Mouse (Mus musculus): ENCODE results near the gene Ttll7. TPM values are rescaled to one million over a fixed set of nuclear protein-coding genes. Genes with fewer than 3 reads are reported as not detected.

Ttll7 gene
- polyA plus RNA-seq, 1 experiment from 2014 or later: not detected

DNA sequence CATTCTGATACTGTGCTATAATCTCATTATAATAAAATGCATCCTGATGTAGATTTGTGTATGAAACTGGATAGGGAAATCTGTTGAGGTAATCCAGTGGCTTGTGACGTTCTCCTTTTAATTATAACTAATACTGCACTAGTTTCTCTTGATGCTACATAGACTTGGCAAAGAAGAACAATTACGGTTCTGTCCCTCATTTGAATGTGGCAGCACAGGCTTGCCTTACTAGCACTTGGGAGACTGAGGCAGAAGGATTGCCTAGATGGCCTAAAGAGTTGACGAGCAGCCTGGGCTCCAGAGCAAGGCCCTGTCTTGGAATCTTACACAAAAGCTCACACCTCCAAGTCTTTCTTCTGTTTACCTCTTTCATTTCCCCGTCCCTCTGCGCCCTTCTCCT lies 80.3 kb downstream of the Ttll7 start:
- H3K79me2 ChIP-seq (ENCODE audit: inconsistent target): no peaks in the 10 kb centered on the region
- H3K36me3 ChIP-seq (ENCODE audit: inconsistent target): no peaks in the 10 kb centered on the region
- no peak overlapping the region for H3K4me3 ChIP-seq (ENCODE audit: inconsistent target)
- no peak overlapping the region for H3K27ac ChIP-seq
- 91% methylated on average over 5 of the region's 5 CpGs for WGBS (ENCODE audit: missing documents)

DNA sequence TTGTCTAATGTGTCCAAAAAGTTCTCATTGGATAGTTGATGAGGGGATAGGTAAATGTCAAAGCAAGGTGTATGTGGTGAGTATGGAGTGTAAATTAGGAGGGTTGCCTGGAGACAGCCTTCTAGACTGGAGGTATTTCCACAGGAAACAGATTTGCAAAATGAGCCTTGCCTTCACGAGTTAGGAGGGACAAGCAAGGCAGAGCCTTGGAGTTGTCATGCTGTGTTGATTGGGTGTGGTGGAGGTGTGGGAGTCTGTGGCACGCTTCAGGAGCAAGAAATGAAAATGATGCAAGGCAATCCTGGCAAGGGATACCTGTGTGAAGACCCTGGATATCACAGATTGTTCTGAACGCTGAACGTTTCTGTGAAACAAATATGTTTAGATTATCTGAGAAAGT lies 84.7 kb downstream of the Ttll7 start:
- Histone ChIP-seq H3K36me3 (ENCODE audit: inconsistent target) (no peaks in the 10 kb centered on the region), H3K79me2 (ENCODE audit: inconsistent target) (no peaks in the 10 kb centered on the region), H3K27ac (no peak overlapping the region), H3K4me3 (ENCODE audit: inconsistent target) (no peak overlapping the region)
- WGBS (ENCODE audit: missing documents): 67% methylated on average over 4 of the region's 4 CpGs

DNA sequence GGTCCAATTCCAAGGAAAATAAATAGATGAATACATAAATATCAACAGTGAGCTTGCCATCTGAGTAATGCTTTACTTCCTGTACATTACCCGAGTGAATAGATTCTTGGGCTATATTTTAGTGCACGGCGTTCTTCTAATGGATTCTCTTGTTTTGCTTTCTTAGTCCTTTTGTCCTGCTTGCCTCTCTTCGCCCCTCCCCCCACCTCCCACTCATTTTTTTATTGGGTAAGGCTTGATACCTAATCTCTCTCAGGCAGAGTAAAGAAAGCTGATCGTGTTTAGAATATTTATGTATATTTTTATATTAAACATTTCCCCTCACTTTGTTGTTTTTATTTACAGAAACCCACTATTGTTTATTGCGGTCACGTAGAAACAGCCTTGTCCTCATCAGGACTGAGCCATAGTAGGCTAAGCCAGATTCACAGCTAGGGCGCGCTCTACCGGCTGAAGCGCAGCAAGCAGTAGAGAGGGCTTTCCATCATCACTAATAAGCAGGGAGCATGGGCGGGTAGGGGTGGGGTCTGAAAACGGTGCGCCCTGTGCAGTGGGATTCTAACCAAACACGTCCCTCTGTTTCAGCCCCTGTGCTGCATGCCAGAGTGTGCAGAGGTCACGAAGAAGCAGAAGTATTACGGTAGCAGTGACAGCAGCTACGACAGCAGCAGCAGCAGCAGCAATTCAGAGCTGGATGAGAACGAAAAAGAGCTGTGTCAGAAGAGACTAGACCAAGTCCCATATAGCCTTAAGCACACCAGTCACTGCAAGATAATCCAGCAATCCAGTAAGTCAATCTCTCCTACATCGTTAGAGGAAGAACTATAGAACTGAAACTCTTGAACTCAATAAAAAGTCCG lies 87.5 kb downstream of the Ttll7 start:
- WGBS (ENCODE audit: missing documents): 39% methylated on average over 21 of the region's 21 CpGs
- Histone ChIP-seq H3K79me2 (ENCODE audit: inconsistent target) (no peaks in the 10 kb centered on the region), H3K36me3 (ENCODE audit: inconsistent target) (no peaks in the 10 kb centered on the region), H3K27ac (no peak overlapping the region), H3K4me3 (ENCODE audit: inconsistent target) (no peak overlapping the region)

GRCm38 (mm10) chr3:146943101-146943500 lies 90.9 kb downstream of the Ttll7 start:
- Histone ChIP-seq H3K79me2 (ENCODE audit: inconsistent target) (no peaks in the 10 kb centered on the region), H3K4me3 (ENCODE audit: inconsistent target) (no peak overlapping the region), H3K36me3 (ENCODE audit: inconsistent target) (no peaks in the 10 kb centered on the region), H3K27ac (no peak overlapping the region)
- WGBS (ENCODE audit: missing documents): 92% methylated on average over 2 of the region's 2 CpGs

- WGBS (ENCODE audit: missing documents): 59% methylated on average over 2 of the region's 2 CpGs
- H3K4me3 ChIP-seq (ENCODE audit: inconsistent target): no peak overlapping the region
- no peak overlapping the region for H3K27ac ChIP-seq
- no peaks in the 10 kb centered on the region for H3K79me2 ChIP-seq (ENCODE audit: inconsistent target)
- H3K36me3 ChIP-seq (ENCODE audit: inconsistent target): no peaks in the 10 kb centered on the region
Observed at GRCm38 (mm10) chr3:146945342-146945741, 93.2 kb downstream of the Ttll7 start.

DNA sequence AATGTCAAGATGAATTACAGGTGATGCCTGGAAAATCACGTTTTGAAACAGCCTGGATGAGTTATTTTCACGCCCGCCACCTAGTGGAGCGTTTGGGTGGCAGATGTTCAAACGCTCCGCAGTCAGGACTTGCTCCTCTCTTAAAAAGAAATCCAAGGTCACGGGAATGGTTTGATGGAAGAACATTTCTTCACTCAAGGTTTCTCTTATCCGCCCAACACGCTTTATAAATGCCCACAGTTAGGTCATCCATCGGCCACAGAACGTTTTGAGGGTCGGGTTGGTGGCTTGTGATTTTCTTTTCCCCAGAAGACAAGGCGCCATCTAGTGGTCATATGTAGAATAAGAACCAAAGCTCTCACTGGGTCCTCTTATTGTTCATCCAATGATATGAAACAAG lies 93.7 kb downstream of the Ttll7 start:
- Histone ChIP-seq H3K4me3 (ENCODE audit: inconsistent target) (peak overlapping the region; percentile 15; the same call in 1 of the 2 replicates), H3K27ac (no peak overlapping the region), H3K79me2 (ENCODE audit: inconsistent target) (no peaks in the 10 kb centered on the region), H3K36me3 (ENCODE audit: inconsistent target) (no peaks in the 10 kb centered on the region)
- WGBS (ENCODE audit: missing documents): 0% methylated on average over 13 of the region's 13 CpGs

- H3K36me3 ChIP-seq (ENCODE audit: inconsistent target): no peaks in the 10 kb centered on the region
- H3K4me3 ChIP-seq (ENCODE audit: inconsistent target): no peak overlapping the region
- WGBS (ENCODE audit: missing documents): 85% methylated on average over 8 of the region's 8 CpGs
- H3K79me2 ChIP-seq (ENCODE audit: inconsistent target): no peaks in the 10 kb centered on the region
- H3K27ac ChIP-seq: no peak overlapping the region
Observed at GRCm38 (mm10) chr3:146946641-146947040, 94.5 kb downstream of the Ttll7 start.

DNA sequence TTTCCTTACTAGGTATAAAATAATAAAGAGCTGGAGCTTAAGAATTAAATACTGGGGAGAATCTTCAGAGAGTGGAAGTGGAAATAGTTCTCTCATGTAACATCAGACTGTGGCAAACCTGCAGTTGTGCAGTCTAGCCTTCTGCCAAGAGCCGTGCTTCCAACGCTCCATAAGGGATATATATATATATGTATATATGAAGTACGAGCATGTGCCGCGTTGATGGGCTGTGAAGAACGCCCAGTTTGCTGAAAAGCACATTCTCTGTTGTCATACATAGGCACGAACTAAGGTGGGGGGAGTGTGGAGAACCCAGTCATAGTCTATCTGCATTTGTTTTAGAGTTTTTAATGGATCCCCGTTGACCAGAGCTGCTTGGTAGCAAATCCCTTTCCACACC lies 104.6 kb downstream of the Ttll7 start:
- Histone ChIP-seq H3K4me3 (ENCODE audit: inconsistent target) (no peak overlapping the region), H3K27ac (no peak overlapping the region), H3K36me3 (ENCODE audit: inconsistent target) (no peaks in the 10 kb centered on the region), H3K79me2 (ENCODE audit: inconsistent target) (no peaks in the 10 kb centered on the region)
- 95% methylated on average over 8 of the region's 8 CpGs for WGBS (ENCODE audit: missing documents)

- Histone ChIP-seq H3K79me2 (ENCODE audit: inconsistent target) (no peaks in the 10 kb centered on the region), H3K27ac (no peak overlapping the region), H3K4me3 (ENCODE audit: inconsistent target) (no peak overlapping the region), H3K36me3 (ENCODE audit: inconsistent target) (no peaks in the 10 kb centered on the region)
Observed at GRCm38 (mm10) chr3:146962838-146963237, 110.7 kb downstream of the Ttll7 start.

DNA sequence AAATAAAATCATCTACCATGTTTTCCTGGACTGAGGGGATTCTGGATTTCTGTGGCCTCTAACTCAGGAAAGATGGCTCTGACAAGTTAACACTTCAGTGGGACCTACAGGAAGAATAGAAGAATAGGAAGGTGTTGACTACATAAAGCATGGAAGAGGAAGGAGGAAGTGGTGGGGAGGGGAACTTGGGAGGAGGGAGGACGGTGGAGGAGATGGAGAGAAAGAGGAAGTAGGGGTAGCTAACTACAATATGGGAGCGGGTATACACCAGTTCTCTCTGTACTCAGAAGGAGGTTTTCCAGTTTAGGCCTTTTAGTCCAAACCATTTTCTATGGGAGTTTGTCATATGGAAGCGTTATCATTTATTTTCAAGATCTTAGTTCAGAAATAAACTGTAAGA lies 112.2 kb downstream of the Ttll7 start:
- no peak overlapping the region for H3K4me3 ChIP-seq (ENCODE audit: inconsistent target)
- no peaks in the 10 kb centered on the region for H3K79me2 ChIP-seq (ENCODE audit: inconsistent target)
- WGBS (ENCODE audit: missing documents): 33% methylated on average over 3 of the region's 3 CpGs
- H3K36me3 ChIP-seq (ENCODE audit: inconsistent target): no peaks in the 10 kb centered on the region
- H3K27ac ChIP-seq: no peak overlapping the region

DNA sequence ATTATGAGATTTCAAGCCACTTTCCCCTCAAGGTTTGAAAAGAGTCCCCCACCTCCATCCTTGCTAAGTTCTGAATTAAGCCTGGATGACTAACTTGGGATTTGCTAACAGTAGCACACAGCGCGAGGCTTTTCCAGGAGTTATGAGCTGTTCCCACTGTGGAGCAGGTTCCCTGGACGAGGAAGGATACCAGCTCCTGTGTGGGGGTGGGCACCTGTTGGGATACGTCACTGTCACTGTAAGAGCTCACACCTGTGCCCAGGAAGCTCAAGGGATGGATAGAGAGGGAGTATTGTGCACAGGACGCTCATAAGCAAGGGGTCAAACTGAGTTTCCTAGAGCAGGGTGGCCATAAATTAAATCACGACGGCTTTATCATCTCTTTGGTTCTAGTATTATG lies 115.1 kb downstream of the Ttll7 start:
- no peaks in the 10 kb centered on the region for H3K36me3 ChIP-seq (ENCODE audit: inconsistent target)
- no peaks in the 10 kb centered on the region for H3K79me2 ChIP-seq (ENCODE audit: inconsistent target)
- no peak overlapping the region for H3K4me3 ChIP-seq (ENCODE audit: inconsistent target)
- no peak overlapping the region for H3K27ac ChIP-seq
- WGBS (ENCODE audit: missing documents): 93% methylated on average over 7 of the region's 7 CpGs

DNA sequence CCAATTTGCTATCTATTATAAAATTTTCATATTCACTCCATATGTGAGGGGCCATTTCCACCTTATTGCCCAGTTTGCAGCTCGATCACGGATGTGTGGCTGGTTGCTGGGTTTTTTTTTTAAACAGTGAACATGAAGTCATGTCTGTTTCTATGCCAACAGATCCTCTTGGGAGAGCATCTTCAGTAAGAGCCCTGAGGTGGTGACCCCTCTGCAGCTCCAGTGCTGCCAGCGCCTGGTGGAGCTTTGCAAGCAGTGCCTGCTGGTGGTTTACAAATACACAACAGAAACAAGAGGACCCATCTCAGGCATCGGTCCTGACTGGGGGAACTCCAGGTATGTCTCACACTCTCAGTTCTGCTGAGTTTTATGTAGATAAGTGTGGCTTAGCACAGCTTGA lies 115.7 kb downstream of the Ttll7 start:
- Histone ChIP-seq H3K4me3 (ENCODE audit: inconsistent target) (no peak overlapping the region), H3K36me3 (ENCODE audit: inconsistent target) (no peaks in the 10 kb centered on the region), H3K79me2 (ENCODE audit: inconsistent target) (no peaks in the 10 kb centered on the region), H3K27ac (no peak overlapping the region)
- 95% methylated on average over 4 of the region's 4 CpGs for WGBS (ENCODE audit: missing documents)

GRCm38 (mm10) chr3:146978272-146978671 lies 126.1 kb downstream of the Ttll7 start:
- no peaks in the 10 kb centered on the region for H3K79me2 ChIP-seq (ENCODE audit: inconsistent target)
- H3K36me3 ChIP-seq (ENCODE audit: inconsistent target): no peaks in the 10 kb centered on the region
- H3K4me3 ChIP-seq (ENCODE audit: inconsistent target): no peak overlapping the region
- H3K27ac ChIP-seq: no peak overlapping the region
- 93% methylated on average over 3 of the region's 3 CpGs for WGBS (ENCODE audit: missing documents)

GRCm38 (mm10) chr3:146993834-146994669 lies 141.9 kb downstream of the Ttll7 start:
- 40% methylated on average over 26 of the region's 26 CpGs for WGBS (ENCODE audit: missing documents)
- Histone ChIP-seq H3K36me3 (ENCODE audit: inconsistent target) (no peaks in the 10 kb centered on the region), H3K4me3 (ENCODE audit: inconsistent target) (no peak overlapping the region), H3K79me2 (ENCODE audit: inconsistent target) (no peaks in the 10 kb centered on the region), H3K27ac (no peak overlapping the region)
